8 mouse cellular contexts compared by ENCODE assay signal in genomic region chr9:118632758-118633143, GRCm38 (mm10). TPM values are rescaled to one million over a fixed set of nuclear protein-coding genes. Genes with fewer than 3 reads are reported as not detected.
DNase-seq lines count a peak whose midpoint lies in the region; ATAC-seq and TF ChIP-seq lines count a peak whose summit lies in the region.

No protein-coding gene starts in this region.

- H3K4me1 ChIP-seq in kidney, embryonic 14.5 days (ENCODE audit: control insufficient read depth, insufficient read depth, low read length): peaks cover 14% of the 10 kb centered on the region; the same call in 1 of the 2 replicates
- H3K4me1 ChIP-seq in liver, postnatal 0 days (ENCODE audit: insufficient read depth): peaks cover 11% of the 10 kb centered on the region

- TF ChIP-seq EP300 in liver, postnatal 0 days (IDR thresholded peaks at IDR 0.05; ENCODE audit: low read depth): peak; percentile 60

- ATAC-seq in kidney, embryonic 14.5 days (ENCODE audit: low FRiP score, low TSS enrichment): no peak
- peak; percentile 55; the same call in 1 of the 2 replicates for ATAC-seq in liver, postnatal 0 days

- WGBS in kidney, embryonic 14.5 days: 65% methylated on average over 14 of the region's 14 CpGs
- WGBS in liver, postnatal 0 days (ENCODE audit: insufficient replicate concordance): 20% methylated on average over 14 of the region's 14 CpGs

- peaks cover 3% of the 10 kb centered on the region; the same call in 1 of the 2 replicates for H3K9me3 ChIP-seq in kidney, embryonic 14.5 days (ENCODE audit: control insufficient read depth, low read length)
- H3K9me3 ChIP-seq in liver, postnatal 0 days (ENCODE audit: low read length): no peaks in the 10 kb centered on the region

- H3K27me3 ChIP-seq in kidney, embryonic 14.5 days (ENCODE audit: control insufficient read depth, insufficient read depth, low read length): no peaks in the 10 kb centered on the region
- no peaks in the 10 kb centered on the region for H3K27me3 ChIP-seq in liver, postnatal 0 days (ENCODE audit: insufficient read depth, low read length)

- peak overlapping the region; percentile 62; the same call in 1 of the 2 replicates for H3K27ac ChIP-seq in kidney, embryonic 14.5 days (ENCODE audit: low read depth, low read length)
- H3K27ac ChIP-seq in liver, postnatal 0 days (ENCODE audit: low read depth): peak overlapping the region; percentile 55; the same call in 1 of the 2 replicates

- H3K9ac ChIP-seq in kidney, embryonic 14.5 days (ENCODE audit: low read depth, low read length): no peak overlapping the region
- H3K9ac ChIP-seq in liver, postnatal 0 days (replicated peaks): no peak overlapping the region

- H3K4me3 ChIP-seq in kidney, embryonic 14.5 days (ENCODE audit: low read length): no peak overlapping the region
- H3K4me3 ChIP-seq in liver, postnatal 0 days (ENCODE audit: low read depth, low read length): no peak overlapping the region

- peak; percentile 18 for DNase-seq in layer of hippocampus, adult 9-11 months
- no peak for DNase-seq in layer of hippocampus, postnatal 14 days (ENCODE audit: low spot score in 2 of 2)
- DNase-seq in c-Kit-positive CD71-positive TER-119-positive erythroid progenitor cells, embryonic 14.5 days (ENCODE audit: low spot score): peak; percentile 21
- no peak for DNase-seq in liver, postnatal 0 days
- no peak for DNase-seq in cerebellum, adult 11-12 months
- no peak for DNase-seq in retina, embryonic 14.5 days (ENCODE audit: low spot score)
- DNase-seq in spleen, postnatal 10 days (ENCODE audit: low spot score in 2 of 2): no peak

- TF ChIP-seq CTCF in liver, postnatal 0 days (IDR thresholded peaks at IDR 0.05; ENCODE audit: low read depth): no peak

- peaks cover 31% of the 10 kb centered on the region for H3K36me3 ChIP-seq in kidney, embryonic 14.5 days (ENCODE audit: control insufficient read depth, insufficient read depth, low read length)
- H3K36me3 ChIP-seq in liver, postnatal 0 days (replicated peaks; ENCODE audit: insufficient read depth, low read length): no peaks in the 10 kb centered on the region

- H3K4me2 ChIP-seq in kidney, embryonic 14.5 days (replicated peaks; ENCODE audit: low read depth, low read length): no peak overlapping the region
- peak overlapping the region; percentile 40 for H3K4me2 ChIP-seq in liver, postnatal 0 days (ENCODE audit: low read depth, low read length)

RNA-seq across cellular contexts. Expression of gene Itga9, which starts 26.3 kb away (rescaled TPM):
- total RNA-seq in layer of hippocampus, postnatal 14 days (2021): 10 to 100 TPM in 1 of 2 experiments, 1 to 10 TPM in 1; 6.1 to 11.2 TPM
- polyA plus RNA-seq in kidney, embryonic 14.5 days (2014; fragmentation: Nextera tagmentation; extraction: Ambion mirVana): 16.6 and 31.9 TPM in 2 replicates
- polyA plus RNA-seq in liver, postnatal 0 days (2015; fragmentation: Nextera tagmentation; extraction: Ambion mirVana): 3.8 and 4.8 TPM in 2 replicates

Comparison
In these comparisons a context has a peak if more than half of its experiments do, and no peak if none do; other contexts are left out.
1. DNase-seq: peak in layer of hippocampus, adult 9-11 months (single experiment) and c-Kit-positive CD71-positive TER-119-positive erythroid progenitor cells, embryonic 14.5 days (single experiment); none in layer of hippocampus, postnatal 14 days (0 of 2), liver, postnatal 0 days (single experiment), cerebellum, adult 11-12 months (single experiment), retina, embryonic 14.5 days (single experiment) and spleen, postnatal 10 days (0 of 2).